Mouse (Mus musculus): ENCODE data around the gene Rbfox1. TPM values are rescaled to one million over a fixed set of nuclear protein-coding genes. Genes with fewer than 3 reads are reported as not detected.

Gene Rbfox1
- polyA plus RNA-seq, 1 experiment from 2014 or later: 1.9 TPM

- DNase-seq (ENCODE audit: low spot score): no peak
- no peak overlapping the region for H3K4me2 ChIP-seq (replicated peaks; ENCODE audit: low read depth)
- no peak overlapping the region for H3K9ac ChIP-seq (ENCODE audit: low read length)
- no peak overlapping the region for H3K27ac ChIP-seq (replicated peaks)
- no peaks in the 10 kb centered on the region for H3K4me1 ChIP-seq (replicated peaks; ENCODE audit: control insufficient read depth, insufficient read depth)
- no peaks in the 10 kb centered on the region for H3K36me3 ChIP-seq (ENCODE audit: control insufficient read depth, insufficient read depth, low read length)
- H3K9me3 ChIP-seq (ENCODE audit: control insufficient read depth, low read length): no peaks in the 10 kb centered on the region
- H3K4me3 ChIP-seq (ENCODE audit: low read depth, low read length): no peak overlapping the region
- TF ChIP-seq CTCF (IDR thresholded peaks at IDR 0.05; ENCODE audit: low read depth) (no peak), EP300 (optimal IDR thresholded peaks at IDR 0.05) (no peak)
- H3K27me3 ChIP-seq (ENCODE audit: control insufficient read depth, insufficient read depth, low read length): no peaks in the 10 kb centered on the region
- 86% methylated on average over 3 of the region's 3 CpGs for WGBS
- no peak for ATAC-seq (ENCODE audit: low FRiP score, low TSS enrichment)
Observed at GRCm38 (mm10) chr16:7451193-7451592, 1566.0 kb downstream of the Rbfox1 start.

- Histone ChIP-seq H3K27me3 (ENCODE audit: control insufficient read depth, insufficient read depth, low read length) (no peaks in the 10 kb centered on the region), H3K9ac (ENCODE audit: low read length) (no peak overlapping the region), H3K36me3 (ENCODE audit: control insufficient read depth, insufficient read depth, low read length) (no peaks in the 10 kb centered on the region), H3K27ac (replicated peaks) (no peak overlapping the region), H3K4me3 (ENCODE audit: low read depth, low read length) (no peak overlapping the region), H3K9me3 (ENCODE audit: control insufficient read depth, low read length) (no peaks in the 10 kb centered on the region), H3K4me1 (replicated peaks; ENCODE audit: control insufficient read depth, insufficient read depth) (no peaks in the 10 kb centered on the region), H3K4me2 (replicated peaks; ENCODE audit: low read depth) (no peak overlapping the region)
- 78% methylated on average over 4 of the region's 4 CpGs for WGBS
- DNase-seq (ENCODE audit: low spot score) (no peak), ATAC-seq (ENCODE audit: low FRiP score, low TSS enrichment) (no peak)
- TF ChIP-seq EP300 (optimal IDR thresholded peaks at IDR 0.05): no peak
- no peak for TF ChIP-seq CTCF (IDR thresholded peaks at IDR 0.05; ENCODE audit: low read depth)
Observed at GRCm38 (mm10) chr16:7457571-7457970, 1572.4 kb downstream of the Rbfox1 start.
